Mouse (Mus musculus) ovary, adult 18-20 months (tissue): ENCODE data around the gene Olfr670.
"Not testable (repeated sequence)": the region's sequence is repeated elsewhere in the genome, so short reads cannot be mapped to it uniquely, and the experiment has no call there.

Experiments
- DNase-seq: peaks from one replicate; pipeline ENCODE4 v3.0.0; 2022; ENCODE audit warnings: low spot score, mixed read lengths

The Olfr670 gene

DNA sequence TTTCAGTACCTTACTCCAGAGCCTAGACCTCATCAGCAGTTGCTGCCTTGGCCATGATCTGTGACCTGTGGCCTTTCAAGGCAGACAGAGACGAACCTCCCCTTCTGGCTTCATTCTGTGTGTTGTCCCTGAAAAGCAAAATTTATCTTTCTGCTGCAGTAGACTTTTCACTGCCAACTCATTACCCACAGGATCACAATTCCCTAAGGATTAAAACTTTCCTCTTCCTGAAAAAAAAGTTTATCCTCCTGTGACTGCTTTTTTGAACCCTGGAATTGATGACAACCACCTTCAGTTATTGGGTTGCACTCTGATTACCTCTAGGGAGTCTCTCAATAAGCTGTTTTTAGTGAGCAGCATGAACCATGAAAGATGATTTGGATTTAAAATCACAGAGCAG lies at the start of gene Olfr670:
Gene Olfr670 (minus strand): TSS at position 101 of the 400 bp plus-strand sequence.
- DNase-seq, result no peak

- DNase-seq, result no peak
These were observed 39.5 kb upstream of the Olfr670 start, which contains the start of gene Olfr672 for GRCm38 (mm10) chr7:105001929-105002328. Gene Olfr672 (minus strand): TSS chr7:105002029.

- no peak for DNase-seq
These were observed 16.6 kb upstream of the Olfr670 start, which contains the start of gene Olfr671 for GRCm38 (mm10) chr7:104979026-104979425. Gene Olfr671 (minus strand): TSS chr7:104979126.

- not testable (repeated sequence) for DNase-seq
These were observed 10.1 kb upstream of the Olfr670 start for GRCm38 (mm10) chr7:104972507-104972906.

DNA sequence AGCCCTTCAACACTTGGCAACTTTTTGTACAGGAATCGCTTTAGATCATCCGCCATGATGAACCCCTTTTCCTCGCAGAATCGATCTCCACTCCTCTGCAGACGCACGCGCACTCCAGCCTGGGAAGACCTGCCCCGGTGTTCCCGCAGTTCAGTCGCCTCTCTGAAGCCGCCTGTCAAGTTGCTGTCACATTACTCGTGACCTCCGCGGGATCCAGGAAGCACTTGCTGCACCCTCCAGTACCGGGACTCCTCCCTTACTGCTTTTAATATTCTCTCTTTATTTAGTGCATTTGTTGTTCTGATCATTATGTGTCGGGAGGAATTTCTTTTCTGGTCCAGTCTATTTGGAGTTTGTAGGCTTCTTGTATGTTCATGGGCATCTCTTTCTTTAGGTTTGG lies 12.2 kb downstream of the Olfr670 start:
- not testable (repeated sequence) for DNase-seq

GRCm38 (mm10) chr7:104933940-104934339 lies 28.5 kb downstream of the Olfr670 start, which contains the start of gene Olfr669:
Gene Olfr669 (plus strand): TSS chr7:104934240.
- no peak for DNase-seq

GRCm38 (mm10) chr7:104927957-104928356 lies 34.5 kb downstream of the Olfr670 start, which contains the start of gene Olfr668:
Gene Olfr668 (minus strand): TSS chr7:104928057.
- no peak for DNase-seq

GRCm38 (mm10) chr7:104921382-104921781 lies 41.0 kb downstream of the Olfr670 start, which contains the start of gene Olfr667:
Gene Olfr667 (minus strand): TSS chr7:104921482.
- no peak for DNase-seq
